Mouse (Mus musculus) heart, embryonic 16.5 days (tissue): Measurements from ENCODE around the gene A630001G21Rik. TPM values are rescaled to one million over a fixed set of nuclear protein-coding genes. Genes with fewer than 3 reads are reported as not detected.

Experiments used
- ATAC-seq: fragments of 200-750 bp; cut with Nextera tagmentation; replicated peaks from 2 replicates; pipeline ENCODE4 v1.8.0; 2017; ENCODE audit warnings: moderate number of reproducible peaks; ENCODE audit not compliant: insufficient read depth, low FRiP score; ENCODE audit errors: extremely low read depth
- H3K27ac ChIP-seq: fragments of 300-500 bp; sonication (generic); 2 replicates; pipeline ENCODE4 v1.5.1; 2014; ENCODE audit warnings: mild to moderate bottlenecking, low read length, control low read depth, moderate library complexity
- H3K27me3 ChIP-seq: fragments of 300-500 bp; sonication (generic); 2 replicates; pipeline ENCODE4 v1.6.1; 2014; ENCODE audit warnings: low read length, mixed read lengths; ENCODE audit not compliant: control insufficient read depth, insufficient read depth
- H3K36me3 ChIP-seq: fragments of 300-500 bp; sonication (generic); 2 replicates; pipeline ENCODE4 v1.6.1; 2014; ENCODE audit not compliant: control insufficient read depth, insufficient read depth
- H3K4me1 ChIP-seq: fragments of 300-500 bp; sonication (generic); 2 replicates; pipeline ENCODE4 v1.6.1; 2014; ENCODE audit warnings: low read length, mixed read lengths; ENCODE audit not compliant: control insufficient read depth, insufficient read depth
- H3K4me2 ChIP-seq: fragments of 300-500 bp; sonication (generic); 2 replicates; pipeline ENCODE4 v1.6.1; 2014; ENCODE audit warnings: low read depth, mild to moderate bottlenecking, control low read depth, low read length
- H3K4me3 ChIP-seq: fragments of 300-500 bp; sonication (generic); 2 replicates; pipeline ENCODE4 v1.5.1; 2014; ENCODE audit warnings: mild to moderate bottlenecking, control low read depth, low read length
- H3K9ac ChIP-seq: fragments of 300-500 bp; sonication (generic); 2 replicates; pipeline ENCODE4 v1.6.1; 2014; ENCODE audit warnings: low read length, control low read depth
- H3K9me3 ChIP-seq: fragments of 300-500 bp; sonication (generic); replicated peaks from 2 replicates; pipeline ENCODE4 v1.6.1; 2016; ENCODE audit warnings: low read length; ENCODE audit not compliant: control insufficient read depth
- WGBS: fragments of 180-500 bp; shearing (Covaris S2); extraction: QIAGEN DNeasy Blood & Tissue Kit; methylation state at CpG from one replicate; pipeline ENCODE4 v1.1.7; 2014; 5-methylcytosine and 5-hydroxymethylcytosine counted together
- polyA plus RNA-seq: library from polyadenylated mRNA; unstranded; fragments of >200 nt; fragmentation: Nextera tagmentation; extraction: Ambion mirVana; gene quantifications from 2 replicates; pipeline ENCODE4 v1.2.1, GENCODE M21; 2015

A630001G21Rik gene
- polyA plus RNA-seq, 1 experiment from 2014 or later = 2.6 TPM

- Histone ChIP-seq H3K4me1 (peaks cover 9% of the 10 kb centered on the region), H3K36me3 (no peaks in the 10 kb centered on the region), H3K27ac (no peak overlapping the region), H3K27me3 (no peaks in the 10 kb centered on the region), H3K4me3 (no peak overlapping the region), H3K4me2 (no peak overlapping the region), H3K9ac (no peak overlapping the region), H3K9me3 (no peaks in the 10 kb centered on the region)
- ATAC-seq = no peak
- WGBS = 84% methylated on average over 4 of the region's 4 CpGs
These were observed 16.8 kb downstream of the A630001G21Rik start for GRCm38 (mm10) chr1:85761665-85762064.

- Histone ChIP-seq H3K4me3 (no peak overlapping the region), H3K27me3 (no peaks in the 10 kb centered on the region), H3K9me3 (no peaks in the 10 kb centered on the region), H3K9ac (no peak overlapping the region), H3K36me3 (no peaks in the 10 kb centered on the region), H3K4me1 (peaks cover 9% of the 10 kb centered on the region), H3K4me2 (no peak overlapping the region; the same call in 1 of the 2 replicates), H3K27ac (no peak overlapping the region)
- no peak for ATAC-seq
- WGBS = 11% methylated on average over 1 of the region's 1 CpGs
These were observed 19.5 kb downstream of the A630001G21Rik start for GRCm38 (mm10) chr1:85758969-85759293.

GRCm38 (mm10) chr1:85758231-85758968 lies 20.0 kb downstream of the A630001G21Rik start:
- no peaks in the 10 kb centered on the region for H3K27me3 ChIP-seq
- H3K27ac ChIP-seq = 0 out of 2 replicates have a peak overlapping the region, but pooled peaks have one; percentile 25
- H3K36me3 ChIP-seq = no peaks in the 10 kb centered on the region
- no peaks in the 10 kb centered on the region for H3K9me3 ChIP-seq
- H3K9ac ChIP-seq = peak overlapping the region; percentile 51
- peaks cover 9% of the 10 kb centered on the region for H3K4me1 ChIP-seq
- H3K4me2 ChIP-seq = peak overlapping the region; percentile 43
- WGBS = 22% methylated on average over 14 of the region's 14 CpGs
- ATAC-seq = no peak; the same call in 1 of the 2 replicates
- peak overlapping the region; percentile 10 for H3K4me3 ChIP-seq

GRCm38 (mm10) chr1:85757531-85758230 lies 20.8 kb downstream of the A630001G21Rik start:
- H3K27me3 ChIP-seq = no peaks in the 10 kb centered on the region
- peak overlapping the region; percentile 51; the same call in 1 of the 2 replicates for H3K9ac ChIP-seq
- H3K4me2 ChIP-seq = peak overlapping the region; percentile 43; the same call in 1 of the 2 replicates
- WGBS = 69% methylated on average over 6 of the region's 6 CpGs
- no peak overlapping the region; the same call in 1 of the 2 replicates for H3K4me3 ChIP-seq
- H3K9me3 ChIP-seq = no peaks in the 10 kb centered on the region
- no peaks in the 10 kb centered on the region for H3K36me3 ChIP-seq
- H3K27ac ChIP-seq = no peak overlapping the region
- no peak for ATAC-seq
- peaks cover 9% of the 10 kb centered on the region for H3K4me1 ChIP-seq

GRCm38 (mm10) chr1:85751932-85752680 lies 26.3 kb downstream of the A630001G21Rik start:
- peak; percentile 17; the same call in 1 of the 2 replicates for ATAC-seq
- H3K4me2 ChIP-seq = peak overlapping the region; percentile 5
- H3K9ac ChIP-seq = peak overlapping the region; percentile 2; the same call in 1 of the 2 replicates
- H3K27ac ChIP-seq = peak overlapping the region; percentile 57
- no peaks in the 10 kb centered on the region for H3K36me3 ChIP-seq
- H3K4me1 ChIP-seq = peaks cover 6% of the 10 kb centered on the region
- 69% methylated on average over 11 of the region's 11 CpGs for WGBS
- no peaks in the 10 kb centered on the region for H3K9me3 ChIP-seq
- H3K27me3 ChIP-seq = no peaks in the 10 kb centered on the region
- no peak overlapping the region; the same call in 1 of the 2 replicates for H3K4me3 ChIP-seq

- peak; percentile 80 for ATAC-seq
- H3K27ac ChIP-seq = peak overlapping the region; percentile 57
- H3K36me3 ChIP-seq = no peaks in the 10 kb centered on the region
- WGBS = 27% methylated on average over 6 of the region's 6 CpGs
- H3K9ac ChIP-seq = peak overlapping the region; percentile 2; the same call in 1 of the 2 replicates
- peak overlapping the region; percentile 5 for H3K4me2 ChIP-seq
- no peaks in the 10 kb centered on the region for H3K9me3 ChIP-seq
- no peaks in the 10 kb centered on the region for H3K27me3 ChIP-seq
- peaks cover 6% of the 10 kb centered on the region for H3K4me1 ChIP-seq
- H3K4me3 ChIP-seq = no peak overlapping the region; the same call in 1 of the 2 replicates
These were observed 26.9 kb downstream of the A630001G21Rik start for GRCm38 (mm10) chr1:85751494-85751893.

- WGBS = 66% methylated on average over 4 of the region's 4 CpGs
- ATAC-seq = no peak
These were observed 27.8 kb downstream of the A630001G21Rik start for GRCm38 (mm10) chr1:85750650-85751049.

GRCm38 (mm10) chr1:85749829-85750228 lies 28.6 kb downstream of the A630001G21Rik start:
- H3K4me1 ChIP-seq = peaks cover 6% of the 10 kb centered on the region
- ATAC-seq = no peak
- no peak overlapping the region for H3K27ac ChIP-seq
- H3K9ac ChIP-seq = no peak overlapping the region
- H3K9me3 ChIP-seq = no peaks in the 10 kb centered on the region
- no peaks in the 10 kb centered on the region for H3K36me3 ChIP-seq
- WGBS = 89% methylated on average over 2 of the region's 2 CpGs
- no peak overlapping the region for H3K4me2 ChIP-seq
- no peaks in the 10 kb centered on the region for H3K27me3 ChIP-seq
- H3K4me3 ChIP-seq = no peak overlapping the region

More at GRCm38 (mm10) chr1:85750650-85751049, 27.8 kb downstream of the A630001G21Rik start:
- Histone ChIP-seq H3K27me3 (no peaks in the 10 kb centered on the region), H3K4me2 (peak overlapping the region; percentile 7; the same call in 1 of the 2 replicates), H3K27ac (no peak overlapping the region), H3K36me3 (no peaks in the 10 kb centered on the region), H3K9me3 (no peaks in the 10 kb centered on the region), H3K4me3 (no peak overlapping the region), H3K9ac (no peak overlapping the region), H3K4me1 (peaks cover 6% of the 10 kb centered on the region)
